Mouse (Mus musculus): ENCODE results near the gene Mcrs1. TPM values are rescaled to one million over a fixed set of nuclear protein-coding genes. Genes with fewer than 3 reads are reported as not detected.
A peak's percentile ranks its signal among the peaks of the same experiment; 100 is the strongest.
"Not testable (repeated sequence)": the region's sequence is repeated elsewhere in the genome, so short reads cannot be mapped to it uniquely, and the experiment has no call there.

Mcrs1 gene
- total and polyA plus RNA-seq, 2 experiments from 2014 or later, result 207 to 225 TPM

- H3K27me3 ChIP-seq (ENCODE audit: insufficient read depth, low read length), result no peaks in the 10 kb centered on the region
- no peaks in the 10 kb centered on the region for H3K36me3 ChIP-seq (ENCODE audit: insufficient read depth, low read length)
- 87% methylated on average over 2 of the region's 2 CpGs for WGBS
These were observed 2.8 kb upstream of the Mcrs1 start for GRCm38 (mm10) chr15:99254477-99255005.

GRCm38 (mm10) chr15:99253772-99254171 lies 2.0 kb upstream of the Mcrs1 start:
- no peak for TF ChIP-seq CTCF (IDR thresholded peaks at IDR 0.05)
- Histone ChIP-seq H3K36me3 (ENCODE audit: insufficient read depth, low read length) (no peaks in the 10 kb centered on the region; the same call in 1 of the 2 replicates), H3K9me3 (ENCODE audit: low read length) (no peaks in the 10 kb centered on the region), H3K27ac (ENCODE audit: low read depth, low read length) (no peak overlapping the region), H3K4me3 (ENCODE audit: low read depth, low read length) (no peak overlapping the region), H3K9ac (replicated peaks; ENCODE audit: low read length, poor library complexity, severe bottlenecking) (no peak overlapping the region), H3K4me2 (ENCODE audit: low read depth, low read length, poor library complexity, severe bottlenecking) (no peak overlapping the region), H3K4me1 (ENCODE audit: insufficient read depth, low read length) (0 out of 2 replicates have a peak, but pooled peaks cover 3% of the 10 kb centered on the region), H3K27me3 (ENCODE audit: insufficient read depth, low read length) (no peaks in the 10 kb centered on the region)
- 95% methylated on average over 6 of the region's 6 CpGs for WGBS
- ATAC-seq (ENCODE audit: low FRiP score) (no peak), DNase-seq (ENCODE audit: low spot score) (no peak)

More at GRCm38 (mm10) chr15:99254477-99255005, 2.8 kb upstream of the Mcrs1 start:
- ATAC-seq (ENCODE audit: low FRiP score) (no peak), DNase-seq (ENCODE audit: low spot score) (no peak)
- TF ChIP-seq CTCF (IDR thresholded peaks at IDR 0.05), result no peak
- Histone ChIP-seq H3K4me1 (ENCODE audit: insufficient read depth, low read length) (0 out of 2 replicates have a peak, but pooled peaks cover 3% of the 10 kb centered on the region), H3K9me3 (ENCODE audit: low read length) (no peaks in the 10 kb centered on the region), H3K27ac (ENCODE audit: low read depth, low read length) (no peak overlapping the region), H3K4me3 (ENCODE audit: low read depth, low read length) (no peak overlapping the region), H3K4me2 (ENCODE audit: low read depth, low read length, poor library complexity, severe bottlenecking) (no peak overlapping the region), H3K9ac (replicated peaks; ENCODE audit: low read length, poor library complexity, severe bottlenecking) (no peak overlapping the region)

GRCm38 (mm10) chr15:99253175-99253479 lies 1.4 kb upstream of the Mcrs1 start:
- not testable (repeated sequence) for H3K27me3 ChIP-seq (ENCODE audit: insufficient read depth, low read length); H3K4me1 ChIP-seq (ENCODE audit: insufficient read depth, low read length); DNase-seq (ENCODE audit: low spot score); H3K36me3 ChIP-seq (ENCODE audit: insufficient read depth, low read length); H3K9ac ChIP-seq (replicated peaks; ENCODE audit: low read length, poor library complexity, severe bottlenecking); ATAC-seq (ENCODE audit: low FRiP score); H3K9me3 ChIP-seq (ENCODE audit: low read length)
- WGBS, result 45% methylated on average over 2 of the region's 2 CpGs
- Histone ChIP-seq H3K4me2 (ENCODE audit: low read depth, low read length, poor library complexity, severe bottlenecking) (peak overlapping the region; percentile 77), H3K27ac (ENCODE audit: low read depth, low read length) (peak overlapping the region; percentile 84; the same call in 1 of the 2 replicates), H3K4me3 (ENCODE audit: low read depth, low read length) (peak overlapping the region; percentile 41; the same call in 1 of the 2 replicates)

DNA sequence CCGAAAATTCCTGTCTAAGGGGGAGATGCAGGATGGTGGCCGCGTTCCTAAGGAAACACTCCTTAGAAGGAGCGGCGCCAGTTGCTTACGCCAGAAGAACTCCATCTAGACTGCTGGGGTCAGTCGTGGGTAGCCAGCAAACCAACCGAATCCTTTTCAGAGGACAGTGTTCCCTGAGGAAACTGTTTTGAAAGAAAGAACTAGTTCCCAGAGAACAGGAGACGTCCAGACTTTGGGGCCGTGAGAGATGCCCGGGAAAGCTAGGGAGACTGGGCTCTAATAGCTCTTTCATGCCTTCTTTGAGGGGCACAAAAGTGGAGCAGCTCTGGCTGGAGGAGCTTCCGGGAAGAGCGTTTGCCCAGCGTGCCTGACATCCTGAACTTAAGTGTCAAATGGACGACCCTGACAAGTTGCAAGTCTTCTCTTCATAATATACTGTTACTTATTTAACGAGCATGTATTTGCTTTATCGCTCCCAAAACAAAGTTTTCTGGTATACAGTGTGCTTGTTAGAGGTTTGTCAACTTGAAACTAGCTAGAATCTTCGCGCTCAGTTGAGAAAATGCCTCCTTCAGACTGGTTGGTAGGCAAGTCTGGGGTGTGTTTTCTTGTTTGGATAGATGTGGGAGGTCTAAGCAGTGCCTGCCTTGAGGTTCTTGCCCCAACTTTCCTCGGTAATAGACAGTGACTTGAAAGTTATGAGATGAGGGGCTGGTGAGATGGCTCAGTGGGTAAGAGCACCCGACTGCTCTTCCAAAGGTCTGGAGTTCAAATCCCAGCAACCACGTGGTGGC lies 817 bp upstream of the Mcrs1 start:
- no peaks in the 10 kb centered on the region for H3K9me3 ChIP-seq (ENCODE audit: low read length)
- H3K36me3 ChIP-seq (ENCODE audit: insufficient read depth, low read length), result peaks cover 8% of the 10 kb centered on the region
- ATAC-seq (ENCODE audit: low FRiP score), result peak; percentile 50
- peak overlapping the region; percentile 77 for H3K4me2 ChIP-seq (ENCODE audit: low read depth, low read length, poor library complexity, severe bottlenecking)
- peak overlapping the region; percentile 84 for H3K27ac ChIP-seq (ENCODE audit: low read depth, low read length)
- peak; percentile 81 for DNase-seq (ENCODE audit: low spot score)
- H3K4me3 ChIP-seq (ENCODE audit: low read depth, low read length), result peak overlapping the region; percentile 41
- 4% methylated on average over 22 of the region's 22 CpGs for WGBS
- H3K27me3 ChIP-seq (ENCODE audit: insufficient read depth, low read length), result no peaks in the 10 kb centered on the region
- peak; percentile 39 for TF ChIP-seq CTCF (IDR thresholded peaks at IDR 0.05)
- 0 out of 2 replicates have a peak, but pooled peaks cover 3% of the 10 kb centered on the region for H3K4me1 ChIP-seq (ENCODE audit: insufficient read depth, low read length)
- peak overlapping the region; percentile 58 for H3K9ac ChIP-seq (replicated peaks; ENCODE audit: low read length, poor library complexity, severe bottlenecking)

DNA sequence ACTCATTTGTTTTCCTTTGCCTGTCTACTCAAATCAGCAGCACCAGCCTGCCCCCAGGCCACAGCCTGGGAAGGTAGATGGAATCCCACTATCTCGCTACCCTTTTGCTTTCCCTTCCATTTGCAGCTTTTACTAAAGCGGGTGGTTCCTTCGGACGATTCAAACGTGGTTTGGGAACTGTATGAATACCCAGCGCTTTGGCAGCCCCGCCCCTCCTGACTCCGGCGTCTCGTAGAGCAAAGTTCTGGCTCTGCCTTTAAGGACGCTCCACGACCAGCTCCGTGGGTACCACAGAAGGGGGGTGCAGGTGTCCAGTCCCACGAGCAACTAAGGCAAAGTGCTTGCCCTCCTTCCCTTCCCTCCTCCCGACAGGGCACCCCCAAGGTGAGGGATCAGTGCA lies 650 bp downstream of the Mcrs1 start:
- H3K9me3 ChIP-seq (ENCODE audit: low read length); H3K27me3 ChIP-seq (ENCODE audit: insufficient read depth, low read length); DNase-seq (ENCODE audit: low spot score); H3K4me1 ChIP-seq (ENCODE audit: insufficient read depth, low read length); H3K27ac ChIP-seq (ENCODE audit: low read depth, low read length): not testable (repeated sequence)
- peak overlapping the region; percentile 41 for H3K4me3 ChIP-seq (ENCODE audit: low read depth, low read length)
- peak overlapping the region; percentile 77 for H3K4me2 ChIP-seq (ENCODE audit: low read depth, low read length, poor library complexity, severe bottlenecking)
- peak overlapping the region; percentile 55; the same call in 1 of the 2 replicates for H3K9ac ChIP-seq (replicated peaks; ENCODE audit: low read length, poor library complexity, severe bottlenecking)
- H3K36me3 ChIP-seq (ENCODE audit: insufficient read depth, low read length), result peaks cover 21% of the 10 kb centered on the region
- ATAC-seq (ENCODE audit: low FRiP score), result 0 out of 2 replicates have a peak, but pooled peaks have one; percentile 3
- whole genome bisulfite sequencing, result under 1% methylated on average over 14 of the region's 15 CpGs

- no peak overlapping the region for H3K4me3 ChIP-seq (ENCODE audit: low read depth, low read length)
- no peak overlapping the region for H3K9ac ChIP-seq (replicated peaks; ENCODE audit: low read length, poor library complexity, severe bottlenecking)
- TF ChIP-seq CTCF (IDR thresholded peaks at IDR 0.05), result no peak
- H3K4me1 ChIP-seq (ENCODE audit: insufficient read depth, low read length), result 0 out of 2 replicates have a peak, but pooled peaks cover 3% of the 10 kb centered on the region
- DNase-seq (ENCODE audit: low spot score) (no peak), ATAC-seq (ENCODE audit: low FRiP score) (no peak)
- 89% methylated on average over 11 of the region's 11 CpGs for WGBS
- H3K27me3 ChIP-seq (ENCODE audit: insufficient read depth, low read length), result no peaks in the 10 kb centered on the region
- no peaks in the 10 kb centered on the region for H3K9me3 ChIP-seq (ENCODE audit: low read length)
- H3K4me2 ChIP-seq (ENCODE audit: low read depth, low read length, poor library complexity, severe bottlenecking), result no peak overlapping the region
- peaks cover 23% of the 10 kb centered on the region for H3K36me3 ChIP-seq (ENCODE audit: insufficient read depth, low read length)
- no peak overlapping the region for H3K27ac ChIP-seq (ENCODE audit: low read depth, low read length)
These were observed 1.8 kb downstream of the Mcrs1 start for GRCm38 (mm10) chr15:99249938-99250337.

Data from midbrain, postnatal 0 days (tissue).